Mouse (Mus musculus) ES-E14 (cell line): Measurements from ENCODE around the gene Vegfa. TPM values are rescaled to one million over a fixed set of nuclear protein-coding genes. Genes with fewer than 3 reads are reported as not detected.
A peak's percentile ranks its signal among the peaks of the same experiment; 100 is the strongest.

ENCODE experiments used
- DNase-seq: peaks from one replicate; pipeline ENCODE4 v3.0.0-alpha.2; 2013; ENCODE audit warnings: low read depth, low spot score
- H3K27ac ChIP-seq: 2 replicates; pipeline ENCODE4 v1.5.1; 2012; ENCODE audit warnings: low read depth, mild to moderate bottlenecking, low read length, moderate library complexity, mixed read lengths; ENCODE audit not compliant: poor library complexity, insufficient read depth, severe bottlenecking
- H3K36me3 ChIP-seq: 2 replicates; pipeline ENCODE4 v1.6.1; 2012; ENCODE audit warnings: mild to moderate bottlenecking, low read length, moderate library complexity, mixed read lengths; ENCODE audit not compliant: control insufficient read depth, poor library complexity, insufficient read depth, severe bottlenecking
- H3K4me1 ChIP-seq, 2 experiments: fragments of 150-350 bp in 1 of 2; sonication (generic) in 1 of 2; 2 replicates each; pipeline ENCODE4 v1.6.1; 2012; ENCODE audit warnings: low read length in 2 of 2, mild to moderate bottlenecking in 1 of 2, mixed read lengths in 1 of 2; ENCODE audit not compliant: control insufficient read depth in 2 of 2, insufficient read depth in 2 of 2, poor library complexity in 1 of 2
- H3K4me3 ChIP-seq, 2 experiments: fragments of 150-350 bp in 1 of 2; sonication (generic) in 1 of 2; 2 replicates each; pipeline ENCODE4 v1.5.1; 2012; ENCODE audit warnings: low read length in 2 of 2, low read depth in 1 of 2, mild to moderate bottlenecking in 1 of 2, mixed read lengths in 1 of 2; ENCODE audit not compliant: insufficient read depth in 1 of 2, poor library complexity in 1 of 2, severe bottlenecking in 1 of 2
- H3K9ac ChIP-seq: 2 replicates; pipeline ENCODE4 v1.6.1; 2012; ENCODE audit warnings: low read depth, mild to moderate bottlenecking, low read length, mixed read lengths; ENCODE audit not compliant: poor library complexity, insufficient read depth, severe bottlenecking
- H3K9me3 ChIP-seq: fragments of 150-350 bp; sonication (generic); 2 replicates; pipeline ENCODE4 v1.6.1; 2012; ENCODE audit warnings: low read depth, mild to moderate bottlenecking, low read length; ENCODE audit not compliant: control insufficient read depth, insufficient read depth
- CHD2 ChIP-seq: IDR thresholded peaks from 2 replicates; pipeline ENCODE4 v1.6.1; 2014; ENCODE audit warnings: mild to moderate bottlenecking, low read depth, low read length, inconsistent platforms
- HCFC1 ChIP-seq: IDR thresholded peaks from 2 replicates; pipeline ENCODE4 v1.6.1; 2012; ENCODE audit warnings: low read length, inconsistent platforms, borderline replicate concordance; ENCODE audit not compliant: insufficient read depth
- MAFK ChIP-seq: IDR thresholded peaks from 2 replicates; pipeline ENCODE4 v1.6.1; 2014; ENCODE audit warnings: mild to moderate bottlenecking, low read depth, low read length, inconsistent platforms; ENCODE audit not compliant: insufficient read depth
- ZC3H11A ChIP-seq: IDR thresholded peaks from 2 replicates; pipeline ENCODE4 v1.6.1; 2012; ENCODE audit warnings: low read depth, mild to moderate bottlenecking, inconsistent platforms, low read length, borderline replicate concordance
- ZNF384 ChIP-seq: IDR thresholded peaks from 2 replicates; pipeline ENCODE4 v1.6.1; 2012; ENCODE audit warnings: low read depth, low read length, inconsistent platforms
- in situ Hi-C, 2 experiments: fragments of 600-800 bp; cut with MboI; formaldehyde crosslinking; loops; one replicate each; pipeline ENCODE4 v1.15.1; 2025; ENCODE audit warnings: low sequenced_read_pairs in 2 of 2, inconsistent platforms in 1 of 2; ENCODE audit not compliant: unreplicated experiment in 2 of 2
- total RNA-seq: library from RNA; depleted of rRNA; stranded (reverse); fragments of 300-350 nt; gene quantifications from 2 replicates; pipeline ENCODE4 v1.2.3, GENCODE M21; 2012

Gene Vegfa
- total RNA-seq, 1 experiment: 53.0 TPM

DNA sequence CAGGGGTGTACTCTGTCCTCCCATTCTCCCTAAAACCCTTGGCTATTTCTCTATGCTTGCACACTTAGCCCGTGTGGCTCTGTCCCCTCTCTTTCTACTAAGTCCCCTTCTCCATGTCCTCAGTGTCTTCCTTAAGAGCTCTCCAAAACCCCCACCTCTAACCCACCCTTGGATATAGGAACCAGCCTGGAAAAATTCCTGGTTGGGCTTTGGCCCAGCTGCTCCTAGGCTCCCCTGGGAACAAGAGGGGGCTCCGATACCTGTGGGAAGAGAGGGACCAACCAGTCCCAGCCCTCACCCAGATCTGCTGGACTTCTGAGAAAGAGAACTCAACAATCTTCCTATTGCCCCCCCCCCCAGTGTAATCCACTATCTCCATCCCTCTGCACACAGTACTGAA, 1.4 kb upstream of the Vegfa start:
- TF ChIP-seq ZC3H11A (no peak), CHD2 (no peak), ZNF384 (no peak), HCFC1 (no peak), MAFK (no peak)
- Histone ChIP-seq H3K36me3 (no peaks in the 10 kb centered on the region), H3K9ac (no peak overlapping the region), H3K4me3 (no peak overlapping the region), H3K27ac (no peak overlapping the region), H3K9me3 (no peaks in the 10 kb centered on the region), H3K4me1 (peaks cover 0 to 11% of the 10 kb centered on the region in 2 experiments; a peak in 3 of 4 replicates)
- in situ Hi-C loops: loop anchor here in 1 of 2 experiments (5.0 kb wide), 1 partner anchor 301 kb away; the partner anchor contains the start of gene 1600014C23Rik
- no peak for DNase-seq

DNA sequence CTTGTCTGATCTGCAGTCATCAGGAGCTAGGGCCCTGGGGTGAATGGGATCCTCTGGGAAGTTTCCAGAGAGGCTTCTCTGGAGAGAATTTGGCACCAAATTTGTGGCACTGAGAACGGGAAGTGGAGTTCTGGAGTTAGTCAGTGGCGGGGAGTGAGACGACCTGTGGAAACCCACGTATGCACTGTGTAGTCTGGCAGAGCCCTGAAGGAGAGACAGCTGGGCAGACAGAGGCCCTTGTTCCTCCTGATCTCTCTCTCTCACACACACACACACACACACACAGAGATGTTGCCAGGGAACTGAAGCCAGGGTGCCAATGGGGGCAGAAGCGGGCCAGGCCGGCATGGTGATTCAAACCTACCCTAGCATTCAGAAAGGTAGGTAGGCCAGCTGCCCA, 953 bp upstream of the Vegfa start:
- no peaks in the 10 kb centered on the region for H3K36me3 ChIP-seq
- H3K9me3 ChIP-seq: no peaks in the 10 kb centered on the region
- no peak for TF ChIP-seq HCFC1
- TF ChIP-seq CHD2: no peak
- no peak for TF ChIP-seq ZC3H11A
- TF ChIP-seq ZNF384: no peak
- TF ChIP-seq MAFK: no peak
- H3K4me1 ChIP-seq: peaks cover 0 to 15% of the 10 kb centered on the region in 2 experiments; a peak in 3 of 4 replicates
- no peak overlapping the region for H3K27ac ChIP-seq
- no peak for DNase-seq
- H3K9ac ChIP-seq: no peak overlapping the region
- in situ Hi-C loops: loop anchor here in 1 of 2 experiments (5.0 kb wide), 1 partner anchor 301 kb away; the partner anchor contains the start of gene 1600014C23Rik
- H3K4me3 ChIP-seq: no peak overlapping the region

DNA sequence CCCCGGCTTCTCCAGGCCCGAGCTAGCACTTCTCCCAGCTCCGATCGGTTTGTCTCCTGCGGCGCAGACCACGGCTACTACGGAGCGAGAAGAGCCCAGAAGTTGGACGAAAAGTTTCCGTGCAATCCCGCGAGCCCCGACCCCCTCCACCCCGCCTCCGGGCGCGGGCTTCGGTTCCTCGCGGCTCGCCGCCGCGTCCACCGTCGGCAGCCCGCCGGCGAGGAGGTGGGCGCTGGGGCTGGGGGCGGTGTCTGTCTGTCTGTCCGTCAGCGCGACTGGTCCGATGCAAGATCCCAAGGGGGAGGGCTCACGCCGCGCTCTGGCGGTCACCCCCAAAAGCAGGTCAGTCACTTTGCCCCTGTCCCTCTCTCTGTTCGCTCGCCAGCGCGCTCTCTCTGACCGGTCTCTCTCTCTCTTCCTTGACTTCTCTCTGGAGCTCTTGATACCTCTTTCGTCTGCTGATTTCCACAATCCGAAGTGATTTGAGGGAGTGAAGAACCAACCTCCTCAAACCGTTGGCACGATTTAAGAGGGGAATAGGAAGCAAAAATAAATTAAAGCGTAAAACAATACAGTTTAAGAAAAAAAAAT, 453 bp downstream of the Vegfa start:
- H3K27ac ChIP-seq: no peak overlapping the region
- peak; percentile 30 for DNase-seq
- H3K36me3 ChIP-seq: no peaks in the 10 kb centered on the region
- in situ Hi-C loops: loop anchor here in 1 of 2 experiments (5.0 kb wide), 1 partner anchor 299 kb away; the partner anchor contains the start of gene 1600014C23Rik
- H3K9me3 ChIP-seq: no peaks in the 10 kb centered on the region
- peaks cover 7 to 21% of the 10 kb centered on the region in 2 experiments; a peak in 3 of 4 replicates for H3K4me1 ChIP-seq
- peak overlapping the region; percentile 85 for H3K9ac ChIP-seq
- no peak for TF ChIP-seq CHD2
- no peak for TF ChIP-seq HCFC1
- TF ChIP-seq ZC3H11A: no peak
- TF ChIP-seq ZNF384: no peak
- TF ChIP-seq MAFK: no peak
- peak overlapping the region; percentile 72 to 86 for H3K4me3 ChIP-seq

DNA sequence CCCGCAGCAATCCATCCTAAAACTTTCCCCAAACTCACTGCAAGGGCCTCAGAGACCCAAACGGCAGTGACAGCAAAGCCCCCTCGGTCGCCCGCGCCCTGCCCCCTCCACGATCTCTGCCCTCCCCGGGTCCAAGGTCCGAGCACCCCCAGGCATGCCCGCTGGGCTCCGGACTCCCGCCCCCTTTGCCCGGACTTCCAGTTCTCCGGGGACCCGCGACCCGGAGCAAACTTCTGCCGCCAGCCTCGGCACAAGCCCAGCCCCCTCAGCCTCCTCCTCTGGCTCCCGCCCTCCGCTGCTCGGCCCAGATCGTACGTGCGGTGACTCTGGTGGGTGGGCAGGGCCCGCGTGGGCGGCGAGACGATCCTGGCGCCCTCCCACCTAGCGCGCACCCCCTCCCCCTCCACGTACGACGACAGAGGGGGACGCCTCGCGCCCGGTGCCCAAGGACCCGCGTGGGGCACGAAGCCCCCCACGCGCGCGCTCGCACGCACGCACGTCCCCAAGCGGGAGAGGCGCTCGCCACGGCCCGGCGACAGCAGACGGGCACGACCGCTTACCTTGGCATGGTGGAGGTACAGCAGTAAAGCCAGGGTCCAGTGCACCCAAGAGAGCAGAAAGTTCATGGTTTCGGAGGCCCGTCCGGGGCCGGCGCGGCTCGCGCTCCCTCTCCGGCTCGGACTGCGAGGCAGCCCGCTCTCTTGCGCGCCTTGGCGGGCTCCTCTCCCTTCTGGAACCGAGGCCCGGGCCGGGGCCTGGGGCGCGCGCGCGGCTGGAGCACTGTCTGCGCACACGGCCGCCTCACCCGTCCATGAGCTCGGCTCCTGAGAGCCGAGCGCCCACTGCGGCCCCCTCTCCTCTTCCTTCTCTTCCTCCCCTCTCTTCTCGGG, 1.2 kb downstream of the Vegfa start:
- H3K4me3 ChIP-seq: peak overlapping the region; percentile 72 to 86
- H3K9ac ChIP-seq: peak overlapping the region; percentile 85
- TF ChIP-seq MAFK (no peak), ZNF384 (no peak), HCFC1 (no peak), CHD2 (no peak), ZC3H11A (no peak)
- no peaks in the 10 kb centered on the region; the same call in 1 of the 2 replicates for H3K36me3 ChIP-seq
- DNase-seq: no peak
- H3K27ac ChIP-seq: no peak overlapping the region
- peaks cover 9 to 26% of the 10 kb centered on the region in 2 experiments; a peak in 3 of 4 replicates for H3K4me1 ChIP-seq
- in situ Hi-C loops: loop anchor here in 1 of 2 experiments (5.0 kb wide), 1 partner anchor 299 kb away; the partner anchor contains the start of gene 1600014C23Rik
- H3K9me3 ChIP-seq: no peaks in the 10 kb centered on the region
